Mouse (Mus musculus): ENCODE data around the gene Gadl1.
"Not testable (repeated sequence)": the region's sequence is repeated elsewhere in the genome, so short reads cannot be mapped to it uniquely, and the experiment has no call there.

The Gadl1 gene

DNA sequence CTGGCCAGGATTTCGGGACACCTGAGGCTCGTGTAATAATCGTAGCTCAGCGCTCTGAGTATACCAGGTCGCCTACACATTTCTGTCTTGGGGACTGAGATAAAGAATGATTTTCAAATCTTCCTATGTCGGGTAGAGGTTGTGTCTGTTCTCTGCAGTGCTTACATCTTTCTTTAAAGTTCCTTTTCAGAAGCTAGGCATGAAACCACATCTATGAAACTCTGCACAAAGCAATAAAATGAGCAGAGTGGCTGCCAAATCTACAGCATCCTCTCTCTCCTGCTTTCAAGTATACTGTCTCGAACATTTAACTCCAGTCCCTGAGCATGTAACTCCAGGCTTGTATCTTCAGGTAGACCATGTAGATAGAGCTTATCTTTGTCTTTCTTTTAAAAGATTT lies 109.3 kb downstream of the Gadl1 start:
- in situ Hi-C loops (cut with MboI): no loop called here

GRCm38 (mm10) chr9:116025371-116025770 lies 116.1 kb downstream of the Gadl1 start:
- in situ Hi-C loops (cut with MboI): loop anchor here (25.0 kb wide), 1 partner anchor 313 kb away; no protein-coding TSS in a partner anchor

- in situ Hi-C loops (cut with MboI): loop anchor here (25.0 kb wide), 1 partner anchor 317 kb away; no protein-coding TSS in a partner anchor
Measured at GRCm38 (mm10) chr9:116029076-116029475, 119.8 kb downstream of the Gadl1 start.

- in situ Hi-C loops (cut with MboI): loop anchor here (25.0 kb wide), 1 partner anchor 320 kb away; no protein-coding TSS in a partner anchor
Measured at GRCm38 (mm10) chr9:116032711-116033110, 123.5 kb downstream of the Gadl1 start.

DNA sequence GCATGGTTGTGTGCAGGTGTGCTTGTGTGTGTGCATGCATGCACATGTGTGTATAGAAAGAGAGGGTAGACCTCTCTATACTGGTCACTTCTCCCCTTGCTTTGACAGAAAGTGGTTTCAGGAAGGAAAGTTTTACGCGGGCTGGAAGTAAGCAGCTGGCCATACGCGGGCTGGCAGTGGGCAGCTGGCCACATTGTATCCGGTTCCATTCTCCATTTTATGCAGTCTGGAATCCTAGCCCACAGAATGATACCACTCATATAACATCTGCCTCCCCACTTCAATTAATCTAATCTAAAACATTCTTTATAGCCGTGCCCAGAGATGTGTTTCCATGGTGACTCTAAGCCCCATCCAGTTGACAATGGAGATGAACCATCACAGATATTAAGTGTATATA lies 129.0 kb downstream of the Gadl1 start:
- in situ Hi-C loops (cut with MboI): loop anchor here (25.0 kb wide), 1 partner anchor 326 kb away; no protein-coding TSS in a partner anchor

DNA sequence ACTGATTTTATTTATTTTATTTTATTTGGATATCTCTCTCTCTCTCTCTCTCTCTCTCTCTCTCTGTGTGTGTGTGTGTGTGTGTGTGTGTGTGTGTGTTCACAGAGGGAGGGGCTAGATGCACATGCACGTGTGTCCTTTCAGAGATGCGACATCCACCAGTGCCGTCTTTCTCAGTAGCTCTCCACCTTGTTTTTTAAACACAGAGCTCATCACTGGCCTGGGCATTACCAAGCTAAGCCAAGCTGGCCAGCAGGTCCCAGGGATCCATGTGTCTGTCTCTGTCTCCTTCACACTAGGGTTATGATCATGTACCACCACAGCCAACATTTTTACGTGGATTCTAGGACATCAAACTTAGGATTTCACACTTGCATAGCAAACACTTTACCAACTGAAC lies 130.7 kb downstream of the Gadl1 start:
- in situ Hi-C loops (cut with MboI): loop anchor here (25.0 kb wide), 1 partner anchor 328 kb away; no protein-coding TSS in a partner anchor

DNA sequence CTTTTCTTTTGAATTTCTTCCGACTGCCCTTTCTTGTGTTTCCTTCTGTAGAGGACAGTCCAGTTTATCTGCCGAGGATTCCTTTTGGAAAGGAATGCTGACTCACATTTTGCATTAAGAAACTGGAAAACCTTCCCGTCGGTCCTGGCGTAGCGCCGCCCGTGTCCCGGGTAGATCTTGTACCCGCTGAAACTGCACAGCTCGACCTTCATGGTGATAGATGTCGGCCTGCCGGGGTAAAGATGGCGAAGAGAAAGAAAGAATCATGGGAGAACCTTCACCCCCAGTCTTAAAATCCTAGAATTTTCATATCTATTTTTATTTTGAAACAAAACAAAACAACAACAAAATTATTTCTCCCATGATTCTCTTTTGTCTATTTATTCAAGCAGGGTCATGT lies 131.6 kb downstream of the Gadl1 start:
- in situ Hi-C loops (cut with MboI): loop anchor here (25.0 kb wide), 1 partner anchor 329 kb away; no protein-coding TSS in a partner anchor

- in situ Hi-C loops (cut with MboI): loop anchor here (25.0 kb wide), 1 partner anchor 329 kb away; no protein-coding TSS in a partner anchor
Measured at GRCm38 (mm10) chr9:116041369-116041768, 132.1 kb downstream of the Gadl1 start.

- in situ Hi-C loops (cut with MboI): loop anchor here (25.0 kb wide), 1 partner anchor 329 kb away; no protein-coding TSS in a partner anchor
Measured at GRCm38 (mm10) chr9:116041787-116042186, 132.5 kb downstream of the Gadl1 start.

DNA sequence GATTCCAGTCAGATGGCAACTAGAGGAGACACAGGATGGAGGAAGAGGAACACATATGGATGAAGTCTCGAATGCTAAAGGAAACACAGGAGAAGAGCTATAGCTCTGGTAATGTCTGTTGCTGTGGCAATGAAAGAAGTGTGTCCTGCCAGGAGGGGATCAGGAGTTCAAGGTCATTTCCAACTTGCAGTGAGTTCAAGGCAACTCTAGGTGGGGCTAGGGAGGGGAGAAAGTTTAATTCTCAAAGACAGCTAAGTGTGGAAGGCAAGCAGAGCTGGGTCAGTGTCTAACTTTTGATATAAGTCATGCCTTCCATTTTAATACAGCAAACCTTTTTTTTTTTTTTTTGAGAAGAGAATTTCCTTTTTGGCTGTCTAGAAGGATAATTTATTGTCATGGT lies 140.7 kb downstream of the Gadl1 start:
- in situ Hi-C loops (cut with MboI): loop anchor here (25.0 kb wide), 1 partner anchor 338 kb away; no protein-coding TSS in a partner anchor

- in situ Hi-C loops (cut with MboI): no loop called here
Measured at GRCm38 (mm10) chr9:116053976-116054375, 144.7 kb downstream of the Gadl1 start.

GRCm38 (mm10) chr9:116058475-116058874 lies 149.2 kb downstream of the Gadl1 start:
- in situ Hi-C loops (cut with MboI): no loop called here

DNA sequence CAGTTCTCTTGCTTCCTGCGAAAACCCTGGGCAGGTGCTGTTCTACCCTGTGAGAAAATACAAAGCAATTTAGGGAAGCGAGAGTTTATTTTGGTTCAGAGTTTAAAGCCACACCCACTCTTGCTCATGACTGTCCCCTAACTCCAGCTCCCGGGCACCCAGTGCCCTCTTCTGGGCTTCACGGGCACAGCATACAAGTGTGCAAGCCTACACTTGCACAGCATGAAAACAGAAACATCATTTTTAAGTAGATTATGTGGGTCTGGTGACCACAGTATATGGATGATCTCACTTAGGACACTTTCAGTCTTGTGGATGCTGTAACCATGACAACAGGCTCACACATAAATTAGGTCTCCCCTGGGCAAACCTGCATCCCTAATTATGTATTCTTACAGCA lies 149.9 kb downstream of the Gadl1 start:
- in situ Hi-C loops (cut with MboI): no loop called here

GRCm38 (mm10) chr9:116060691-116061090 lies 151.4 kb downstream of the Gadl1 start:
- in situ Hi-C loops (cut with MboI): no loop called here

DNA sequence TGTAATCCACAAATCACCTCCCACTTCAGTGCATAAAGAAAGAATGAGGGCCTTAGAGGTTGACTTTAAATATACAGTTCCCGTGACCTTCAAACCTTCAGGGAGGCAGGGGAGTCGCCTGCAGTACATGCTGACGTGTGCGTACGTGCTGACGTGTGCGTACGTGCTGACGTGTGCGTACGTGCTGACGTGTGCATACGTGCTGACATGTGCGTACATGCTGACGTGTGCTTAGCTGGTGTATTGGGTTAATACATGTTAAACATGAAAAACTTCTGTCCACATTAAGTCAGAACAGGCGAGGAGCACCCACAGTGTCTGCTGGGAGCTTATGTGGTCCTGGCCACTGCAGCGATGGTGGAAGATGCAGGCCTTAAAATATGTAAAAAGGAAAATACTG lies 155.5 kb downstream of the Gadl1 start:
- in situ Hi-C loops (cut with MboI): no loop called here

- in situ Hi-C loops (cut with MboI): not testable (repeated sequence)
Measured at GRCm38 (mm10) chr9:116071561-116071960, 162.3 kb downstream of the Gadl1 start.

DNA sequence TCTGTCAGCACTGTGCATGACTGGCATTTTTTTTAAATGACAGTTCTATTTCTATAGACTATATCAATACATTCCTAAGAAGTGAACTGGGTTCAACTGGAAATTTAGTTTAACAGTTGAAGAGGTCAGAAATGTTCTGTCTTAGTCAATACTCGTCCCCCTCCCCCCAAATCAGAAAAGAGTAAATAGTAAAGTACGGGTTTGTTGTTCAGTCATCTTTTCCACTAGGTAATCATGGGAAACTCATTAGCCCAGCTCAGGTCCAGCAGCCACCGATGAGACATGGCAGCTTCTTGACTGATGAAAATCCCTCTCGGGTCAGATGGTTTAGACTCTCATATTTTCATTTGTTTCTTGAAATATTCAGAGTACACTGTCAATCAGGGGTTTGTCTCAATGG lies 166.9 kb downstream of the Gadl1 start:
- in situ Hi-C loops (cut with MboI): no loop called here

DNA sequence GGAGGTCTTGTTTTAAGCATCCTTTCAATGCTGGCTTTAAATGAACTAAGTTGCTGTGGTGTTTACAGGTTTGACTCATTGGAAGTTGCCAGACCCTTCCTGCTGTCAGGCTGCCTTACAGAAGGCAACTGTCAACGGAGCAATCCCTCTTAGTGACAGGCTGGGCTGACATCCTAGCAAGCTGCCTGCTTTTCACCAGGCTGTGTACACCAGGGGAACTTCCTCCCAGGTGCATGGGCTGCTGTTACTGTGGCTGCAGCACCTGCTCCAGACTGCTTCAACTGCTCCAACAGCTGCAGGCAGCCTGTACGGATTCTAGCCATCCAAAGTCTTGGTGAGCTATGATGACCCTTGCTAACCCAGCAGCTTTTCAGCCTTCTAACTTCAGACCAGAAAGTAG lies 167.7 kb downstream of the Gadl1 start:
- in situ Hi-C loops (cut with MboI): no loop called here

DNA sequence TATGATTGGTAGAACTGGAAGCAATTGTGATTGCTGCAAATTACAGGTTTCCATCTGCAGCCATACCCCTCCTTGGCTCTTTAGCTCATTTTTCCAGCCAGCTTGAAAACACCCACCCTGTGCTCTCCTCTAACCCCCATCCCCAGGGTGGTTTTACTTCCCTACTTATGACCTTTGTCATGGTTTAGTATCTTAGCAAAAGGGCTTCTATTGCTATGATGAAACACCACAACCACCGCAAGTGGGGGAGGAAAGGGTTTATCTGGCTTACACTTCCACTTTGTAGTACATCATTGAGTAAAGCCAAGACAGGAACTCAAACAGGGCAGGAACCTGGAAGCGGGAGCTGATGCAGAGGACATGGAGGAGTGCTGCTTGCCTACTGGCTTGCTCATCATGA lies 168.2 kb downstream of the Gadl1 start:
- in situ Hi-C loops (cut with MboI): no loop called here

GRCm38 (mm10) chr9:116081781-116082180 lies 172.5 kb downstream of the Gadl1 start:
- in situ Hi-C loops (cut with MboI): no loop called here

- in situ Hi-C loops (cut with MboI): no loop called here
Measured at GRCm38 (mm10) chr9:116083300-116083699, 174.0 kb downstream of the Gadl1 start.

GRCm38 (mm10) chr9:116083726-116084323 lies 174.6 kb downstream of the Gadl1 start:
- in situ Hi-C loops (cut with MboI): no loop called here

DNA sequence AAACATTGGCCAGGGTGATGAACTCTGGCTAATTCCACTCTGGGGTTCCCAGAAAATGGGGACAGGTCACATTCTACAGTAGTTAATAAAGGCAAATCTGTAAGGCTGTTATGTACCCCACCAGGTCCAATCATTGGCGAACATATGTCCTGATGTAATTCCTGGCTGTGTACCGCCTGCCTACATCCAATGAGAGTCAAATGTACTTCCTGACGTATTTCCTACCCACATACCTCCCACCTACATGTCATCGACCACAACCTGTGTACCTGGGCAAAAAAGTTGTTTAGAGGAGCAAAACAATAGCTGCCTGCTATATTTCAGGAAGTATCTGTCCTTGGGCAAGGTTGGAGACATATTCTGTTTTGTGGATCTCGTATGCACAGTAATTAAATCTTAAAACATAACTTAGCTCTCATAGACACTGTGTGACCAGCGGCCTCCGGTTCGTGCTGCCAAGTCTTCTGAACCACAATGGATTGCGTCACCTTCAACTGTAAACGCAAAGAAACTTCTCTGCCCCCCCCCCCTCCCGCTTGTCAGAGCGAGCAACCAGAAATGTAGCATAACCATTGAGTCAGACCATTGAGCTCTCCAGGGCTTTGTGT lies 175.2 kb downstream of the Gadl1 start:
- in situ Hi-C loops (cut with MboI): no loop called here

Measured in mature B cell (primary cell).